In the genomic region with DNA sequence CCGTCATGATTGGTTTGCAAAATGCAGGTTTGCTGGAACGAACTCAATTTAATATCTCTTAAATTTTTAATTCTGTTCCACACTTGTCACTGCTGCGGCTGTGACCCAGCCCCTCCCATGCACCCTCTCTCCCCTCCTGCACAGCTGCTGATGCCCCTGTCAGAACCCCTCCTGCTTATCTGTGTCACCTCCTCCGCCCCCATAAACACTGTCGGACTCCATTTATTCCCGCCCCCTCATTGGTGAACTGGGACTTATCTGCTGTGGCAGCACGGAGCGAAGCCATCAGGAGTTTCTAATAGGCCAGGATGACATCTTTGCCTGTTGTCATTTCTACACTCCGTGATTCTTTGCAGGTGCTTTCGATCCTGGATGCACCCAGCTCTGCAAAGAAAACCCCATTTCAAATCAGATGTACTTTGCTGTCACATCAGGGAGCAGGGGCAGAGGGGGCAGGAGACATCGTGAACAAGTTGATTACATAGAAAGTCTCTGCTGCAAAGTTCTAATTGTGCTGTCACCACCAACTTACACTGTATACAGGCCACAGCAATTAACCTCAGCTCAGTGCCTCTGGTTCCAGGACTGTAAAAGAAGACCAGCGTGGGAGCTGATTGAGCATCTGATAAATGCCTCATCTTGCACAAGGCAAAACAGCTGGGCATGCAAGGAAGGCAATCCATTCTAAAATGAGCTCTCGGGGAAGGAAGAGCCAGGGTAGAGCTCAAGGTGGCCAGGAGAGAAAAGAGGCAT, we compare ENCODE assay signal across 14 mouse cellular contexts.
DNase-seq lines count a peak whose midpoint lies in the region; ATAC-seq lines count a peak whose summit lies in the region.
"Had no signal": no experiment of that assay in that cellular context is flagged by ENCODE, and none has a peak within 500 bp of the region (broad histone marks: within the 10 kb centered on the region; RNA-seq: fewer than 3 reads in every experiment).

No protein-coding gene starts in this region.

- H3K9ac ChIP-seq in heart, embryonic 12.5 days = no peak overlapping the region
- no peak overlapping the region for H3K9ac ChIP-seq in kidney, embryonic 15.5 days
- no peak overlapping the region for H3K9ac ChIP-seq in liver, embryonic 11.5 days (ENCODE audit: low read depth, low read length)
- H3K9ac ChIP-seq: liver, embryonic 12.5 days had no signal

- peak overlapping the region; percentile 51 for H3K4me2 ChIP-seq in heart, embryonic 12.5 days
- H3K4me2 ChIP-seq in kidney, embryonic 15.5 days = no peak overlapping the region
- H3K4me2 ChIP-seq in liver, embryonic 11.5 days = no peak overlapping the region
- H3K4me2 ChIP-seq: liver, embryonic 12.5 days had no signal

- H3K27ac ChIP-seq in heart, embryonic 12.5 days (ENCODE audit: poor library complexity, severe bottlenecking) = no peak overlapping the region
- H3K27ac ChIP-seq in kidney, embryonic 15.5 days = no peak overlapping the region
- no peak overlapping the region for H3K27ac ChIP-seq in liver, embryonic 11.5 days (ENCODE audit: low read depth, low read length)
- H3K27ac ChIP-seq: layer of hippocampus, adult 2 months; liver, embryonic 12.5 days had no signal

- H3K4me1 ChIP-seq in heart, embryonic 12.5 days (replicated peaks) = peaks cover 27% of the 10 kb centered on the region
- H3K4me1 ChIP-seq in kidney, embryonic 15.5 days = 0 out of 2 replicates have a peak, but pooled peaks cover 8% of the 10 kb centered on the region
- no peaks in the 10 kb centered on the region for H3K4me1 ChIP-seq in liver, embryonic 11.5 days (replicated peaks; ENCODE audit: control insufficient read depth, insufficient read depth, low read length)
- H3K4me1 ChIP-seq: liver, embryonic 12.5 days; megakaryocyte, embryonic 14.5 days had no signal

- no peak for ATAC-seq in heart, embryonic 12.5 days (ENCODE audit: insufficient number of reproducible peaks, low FRiP score)
- peak; percentile 64 for ATAC-seq in kidney, embryonic 15.5 days (replicated peaks; ENCODE audit: low FRiP score)
- no peak for ATAC-seq in liver, embryonic 11.5 days (replicated peaks; ENCODE audit: low FRiP score)
- ATAC-seq: intestine, embryonic 16.5 days; liver, embryonic 12.5 days had no signal

- H3K4me3 ChIP-seq in heart, embryonic 12.5 days = peak overlapping the region; percentile 23
- H3K4me3 ChIP-seq in kidney, embryonic 15.5 days (replicated peaks) = no peak overlapping the region
- no peak overlapping the region for H3K4me3 ChIP-seq in liver, embryonic 11.5 days (ENCODE audit: low read depth, low read length)
- H3K4me3 ChIP-seq: layer of hippocampus, adult 2 months; liver, embryonic 12.5 days; megakaryocyte, embryonic 14.5 days had no signal

- no peaks in the 10 kb centered on the region for H3K9me3 ChIP-seq in heart, embryonic 12.5 days (replicated peaks)
- no peaks in the 10 kb centered on the region for H3K9me3 ChIP-seq in kidney, embryonic 15.5 days (replicated peaks)
- no peaks in the 10 kb centered on the region for H3K9me3 ChIP-seq in liver, embryonic 11.5 days (ENCODE audit: control insufficient read depth, low read length)
- H3K9me3 ChIP-seq: G1E; liver, embryonic 12.5 days had no signal

- DNase-seq in heart, postnatal 4 days = no peak
- no peak for DNase-seq in kidney, postnatal 14 days
- peak; percentile 25 for DNase-seq in right cerebral cortex, adult 18-20 months
- DNase-seq in right cerebral cortex, postnatal 4 days = no peak
- DNase-seq in liver, embryonic 11.5 days (ENCODE audit: low spot score) = no peak
- DNase-seq: adrenal gland, postnatal 10 days; cerebellum, adult 9-11 months had no signal

- no peaks in the 10 kb centered on the region for H3K36me3 ChIP-seq in heart, embryonic 12.5 days
- H3K36me3 ChIP-seq in kidney, embryonic 15.5 days = no peaks in the 10 kb centered on the region
- H3K36me3 ChIP-seq in liver, embryonic 11.5 days (ENCODE audit: control insufficient read depth, insufficient read depth, low read length) = no peaks in the 10 kb centered on the region
- H3K36me3 ChIP-seq: G1E; liver, embryonic 12.5 days had no signal

- 25% methylated on average over 13 of the region's 13 CpGs for WGBS in heart, embryonic 12.5 days
- WGBS in kidney, embryonic 15.5 days = 34% methylated on average over 13 of the region's 13 CpGs
- WGBS in liver, embryonic 11.5 days = 46% methylated on average over 13 of the region's 13 CpGs

- H3K27me3 ChIP-seq in heart, embryonic 12.5 days (replicated peaks) = no peaks in the 10 kb centered on the region; the same call in 1 of the 2 replicates
- H3K27me3 ChIP-seq in kidney, embryonic 15.5 days = no peaks in the 10 kb centered on the region
- no peaks in the 10 kb centered on the region for H3K27me3 ChIP-seq in liver, embryonic 11.5 days (replicated peaks; ENCODE audit: control insufficient read depth, insufficient read depth, low read length)
- H3K27me3 ChIP-seq: liver, embryonic 12.5 days; megakaryocyte, embryonic 14.5 days had no signal
